Mouse (Mus musculus) kidney, postnatal 0 days (tissue): ENCODE measurements at regions not wholly inside any gene's neighbourhood (a gene's known extent, or its start where the extent isn't known, plus 50 kb on each side); places are given as distances from the start of the nearest gene placed in this dataset.

Experiments used
- ATAC-seq: fragments of 200-750 bp; cut with Nextera tagmentation; replicated peaks from 2 replicates; pipeline ENCODE4 v1.8.0; 2017; ENCODE audit warnings: low read depth, moderate number of reproducible peaks, moderate TSS enrichment, moderate library complexity; ENCODE audit not compliant: low FRiP score
- DNase-seq: peaks from one replicate; pipeline ENCODE4 v3.0.0-alpha.2; 2016; ENCODE audit warnings: low spot score
- H3K27ac ChIP-seq: fragments of 300-500 bp; sonication (generic); 2 replicates; pipeline ENCODE4 v1.5.1; 2014; ENCODE audit warnings: mild to moderate bottlenecking
- H3K27me3 ChIP-seq: fragments of 300-500 bp; sonication (generic); 2 replicates; pipeline ENCODE4 v1.6.1; 2014; ENCODE audit warnings: low read length, mixed read lengths; ENCODE audit not compliant: insufficient read depth
- H3K36me3 ChIP-seq: fragments of 300-500 bp; sonication (generic); 2 replicates; pipeline ENCODE4 v1.6.1; 2014; ENCODE audit warnings: low read length, mixed read lengths; ENCODE audit not compliant: insufficient read depth
- H3K4me1 ChIP-seq: fragments of 300-500 bp; sonication (generic); replicated peaks from 2 replicates; pipeline ENCODE4 v1.6.1; 2014; ENCODE audit warnings: antibody characterized with exemption, low read length, mixed read lengths; ENCODE audit not compliant: insufficient read depth
- H3K4me2 ChIP-seq: fragments of 300-500 bp; sonication (generic); 2 replicates; pipeline ENCODE4 v1.6.1; 2014; ENCODE audit warnings: mild to moderate bottlenecking, low read length, moderate library complexity, mixed read lengths
- H3K4me3 ChIP-seq: fragments of 300-500 bp; sonication (generic); replicated peaks from 2 replicates; pipeline ENCODE4 v1.5.1; 2014; ENCODE audit warnings: low read depth, low read length
- H3K9ac ChIP-seq: fragments of 300-500 bp; sonication (generic); 2 replicates; pipeline ENCODE4 v1.6.1; 2014; ENCODE audit warnings: low read depth, low read length
- H3K9me3 ChIP-seq: fragments of 300-500 bp; sonication (generic); replicated peaks from 2 replicates; pipeline ENCODE4 v1.6.1; 2016; ENCODE audit warnings: low read length, inconsistent platforms, mixed read lengths
- CTCF ChIP-seq: IDR thresholded peaks from 2 replicates; pipeline ENCODE4 v1.5.1; 2016; ENCODE audit warnings: antibody characterized with exemption, low read depth, mild to moderate bottlenecking, moderate library complexity
- WGBS: fragments of 180-500 bp; shearing (Covaris S2); extraction: QIAGEN DNeasy Blood & Tissue Kit; methylation state at CpG from one replicate; pipeline ENCODE4 v1.1.7; 2014; 5-methylcytosine and 5-hydroxymethylcytosine counted together

- Histone ChIP-seq H3K27me3 (no peaks in the 10 kb centered on the region), H3K4me3 (no peak overlapping the region), H3K9me3 (no peaks in the 10 kb centered on the region), H3K4me2 (no peak overlapping the region), H3K27ac (no peak overlapping the region), H3K4me1 (no peaks in the 10 kb centered on the region), H3K9ac (no peak overlapping the region), H3K36me3 (no peaks in the 10 kb centered on the region)
- DNase-seq (no peak), ATAC-seq (no peak)
- no peak for TF ChIP-seq CTCF
- WGBS, result 100% methylated on average over 3 of the region's 3 CpGs
These were observed 467.4 kb upstream of the Hs6st1 start for GRCm38 (mm10) chr1:35600847-35601246.

DNA sequence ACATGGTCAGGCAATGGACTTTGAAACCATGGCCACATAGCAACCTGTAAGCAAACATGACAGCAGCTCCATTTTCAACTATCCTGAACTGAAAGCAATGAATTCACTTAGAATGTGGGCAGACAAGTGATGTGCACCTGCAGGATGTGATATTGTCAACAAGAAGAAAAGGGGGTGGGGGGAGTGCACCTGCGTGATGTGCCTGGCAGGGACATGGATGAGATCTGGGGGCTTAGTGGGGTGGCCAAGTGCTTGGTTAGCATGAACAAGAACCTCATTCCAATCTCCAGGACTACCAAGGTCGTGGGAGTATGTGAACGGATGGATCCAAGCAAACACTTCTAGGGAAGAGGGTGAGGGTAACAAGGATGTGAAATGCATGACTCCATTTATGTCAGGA lies 453.1 kb upstream of the Hs6st1 start:
- H3K4me3 ChIP-seq, result no peak overlapping the region
- H3K27me3 ChIP-seq, result no peaks in the 10 kb centered on the region
- H3K9me3 ChIP-seq, result no peaks in the 10 kb centered on the region
- no peak overlapping the region for H3K4me2 ChIP-seq
- 73% methylated on average over 3 of the region's 3 CpGs for WGBS
- no peak for TF ChIP-seq CTCF
- H3K36me3 ChIP-seq, result no peaks in the 10 kb centered on the region
- H3K9ac ChIP-seq, result no peak overlapping the region
- H3K4me1 ChIP-seq, result no peaks in the 10 kb centered on the region
- DNase-seq, result no peak
- H3K27ac ChIP-seq, result no peak overlapping the region
- no peak for ATAC-seq

GRCm38 (mm10) chr1:35619476-35619875 lies 448.7 kb upstream of the Hs6st1 start:
- H3K9me3 ChIP-seq, result no peaks in the 10 kb centered on the region
- WGBS, result 81% methylated on average over 4 of the region's 4 CpGs
- H3K9ac ChIP-seq, result no peak overlapping the region
- no peaks in the 10 kb centered on the region for H3K36me3 ChIP-seq
- DNase-seq (no peak), ATAC-seq (no peak)
- no peaks in the 10 kb centered on the region for H3K4me1 ChIP-seq
- H3K27ac ChIP-seq, result no peak overlapping the region
- no peak overlapping the region for H3K4me3 ChIP-seq
- no peak for TF ChIP-seq CTCF
- no peaks in the 10 kb centered on the region for H3K27me3 ChIP-seq
- H3K4me2 ChIP-seq, result no peak overlapping the region

DNA sequence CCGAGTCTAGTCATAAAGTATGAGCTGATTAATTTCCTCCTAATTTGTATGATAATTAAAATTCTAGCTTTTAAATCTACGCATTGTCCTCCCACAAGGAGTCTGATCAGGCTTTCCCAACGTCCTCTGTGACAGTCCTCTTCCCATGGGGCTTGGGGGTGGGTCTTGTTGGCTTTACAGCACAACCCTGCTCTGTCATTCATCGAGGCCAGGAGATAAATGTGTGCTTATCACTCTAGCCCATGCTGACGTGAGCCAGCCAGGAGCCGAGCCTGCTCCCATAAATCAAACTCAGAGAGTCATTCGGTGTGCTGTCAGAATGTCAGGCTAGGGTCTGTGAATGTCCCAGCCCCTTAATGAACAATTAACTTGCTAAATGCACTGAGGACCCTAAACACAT lies 425.6 kb upstream of the Hs6st1 start:
- no peak overlapping the region for H3K4me3 ChIP-seq
- H3K27ac ChIP-seq, result no peak overlapping the region
- DNase-seq (no peak), ATAC-seq (no peak)
- H3K4me2 ChIP-seq, result no peak overlapping the region
- no peaks in the 10 kb centered on the region for H3K36me3 ChIP-seq
- H3K9me3 ChIP-seq, result no peaks in the 10 kb centered on the region
- TF ChIP-seq CTCF, result no peak
- no peak overlapping the region for H3K9ac ChIP-seq
- no peaks in the 10 kb centered on the region for H3K4me1 ChIP-seq
- 24% methylated on average over 7 of the region's 7 CpGs for WGBS
- H3K27me3 ChIP-seq, result no peaks in the 10 kb centered on the region

GRCm38 (mm10) chr1:35653119-35653956 lies 414.9 kb upstream of the Hs6st1 start:
- Histone ChIP-seq H3K36me3 (no peaks in the 10 kb centered on the region), H3K27ac (no peak overlapping the region), H3K4me1 (no peaks in the 10 kb centered on the region), H3K9me3 (no peaks in the 10 kb centered on the region), H3K27me3 (no peaks in the 10 kb centered on the region), H3K9ac (no peak overlapping the region), H3K4me3 (no peak overlapping the region), H3K4me2 (no peak overlapping the region)
- TF ChIP-seq CTCF, result no peak
- DNase-seq, result no peak
- no peak for ATAC-seq
- 57% methylated on average over 13 of the region's 13 CpGs for WGBS

DNA sequence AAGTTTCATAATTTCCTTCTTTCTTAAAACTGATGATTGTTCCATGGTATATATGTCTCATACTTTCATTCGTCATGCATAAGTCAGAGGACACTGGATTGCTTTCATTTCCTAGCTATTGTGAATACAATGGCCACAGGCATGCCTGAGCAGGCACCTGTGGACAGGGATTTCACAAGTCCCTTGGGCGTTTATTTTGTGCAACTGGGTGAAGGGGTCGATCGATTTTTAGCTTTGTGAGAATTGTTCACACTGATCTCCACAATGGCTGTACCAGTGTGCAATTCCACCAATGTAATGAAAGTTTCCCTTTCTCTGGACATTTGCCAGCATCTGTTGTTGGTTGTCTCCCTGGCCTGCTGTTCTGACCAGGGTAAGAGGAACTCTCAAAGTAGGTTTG lies 405.2 kb upstream of the Hs6st1 start:
- no peaks in the 10 kb centered on the region for H3K27me3 ChIP-seq
- DNase-seq (no peak), ATAC-seq (no peak)
- no peak overlapping the region for H3K4me2 ChIP-seq
- no peak for TF ChIP-seq CTCF
- no peaks in the 10 kb centered on the region for H3K4me1 ChIP-seq
- no peak overlapping the region for H3K4me3 ChIP-seq
- H3K9me3 ChIP-seq, result no peaks in the 10 kb centered on the region
- WGBS, result 89% methylated on average over 4 of the region's 4 CpGs
- H3K36me3 ChIP-seq, result no peaks in the 10 kb centered on the region
- no peak overlapping the region for H3K9ac ChIP-seq
- no peak overlapping the region for H3K27ac ChIP-seq

GRCm38 (mm10) chr1:35673524-35673923 lies 394.7 kb upstream of the Hs6st1 start:
- DNase-seq (no peak), ATAC-seq (no peak)
- Histone ChIP-seq H3K9ac (no peak overlapping the region), H3K4me2 (no peak overlapping the region), H3K9me3 (no peaks in the 10 kb centered on the region), H3K27me3 (no peaks in the 10 kb centered on the region), H3K4me3 (no peak overlapping the region), H3K4me1 (no peaks in the 10 kb centered on the region), H3K27ac (no peak overlapping the region), H3K36me3 (no peaks in the 10 kb centered on the region)
- TF ChIP-seq CTCF, result no peak
- 85% methylated on average over 4 of the region's 4 CpGs for WGBS
